Mouse (Mus musculus) urinary bladder, adult 18-20 months (tissue): ENCODE measurements around the gene Nt5dc3.

Source experiments
- DNase-seq, 2 experiments: peaks; one replicate each; pipeline ENCODE4 v3.0.0; 2022; ENCODE audit warnings: low spot score in 2 of 2, mixed read lengths in 2 of 2

Nt5dc3 gene

DNA sequence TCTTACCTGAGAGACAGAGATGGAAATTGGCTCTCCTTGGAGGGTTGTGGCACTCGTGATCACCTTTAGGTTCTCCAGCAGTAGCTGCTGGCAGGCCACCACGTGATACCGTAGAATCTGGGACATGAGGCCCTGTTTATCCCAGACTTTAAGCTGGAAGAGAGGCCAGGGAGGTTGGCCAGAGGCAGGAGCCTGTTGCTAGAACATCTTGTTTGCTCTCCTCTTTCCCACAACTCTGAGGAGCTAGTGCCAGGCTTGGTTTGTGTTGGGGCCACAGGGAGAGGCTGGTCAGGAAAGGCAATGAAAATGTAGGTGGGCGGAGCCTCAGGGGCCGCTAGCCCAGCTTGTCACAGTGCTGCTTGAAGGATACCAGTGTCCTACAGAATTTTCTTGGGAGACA, 93.8 kb downstream of the Nt5dc3 start:
- no peak for DNase-seq

DNA sequence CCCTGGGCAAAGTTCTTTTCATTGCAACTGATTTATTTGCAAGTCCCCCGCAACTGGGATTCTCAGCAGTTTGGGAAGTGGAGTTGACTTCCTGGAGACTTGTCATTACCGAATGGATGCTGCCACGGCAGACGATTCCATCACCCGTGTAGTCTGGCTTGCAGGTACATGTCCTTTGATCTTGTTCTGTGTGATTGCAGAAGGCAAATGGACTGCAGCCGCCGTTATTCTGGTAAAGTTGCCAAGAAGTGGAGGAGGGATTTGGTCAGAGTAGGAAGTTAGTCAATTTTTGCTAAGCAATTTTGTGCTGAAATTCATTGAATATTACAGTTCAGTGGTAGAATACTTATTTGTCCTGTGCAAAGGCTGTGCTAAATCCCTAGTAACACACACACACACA, 99.9 kb downstream of the Nt5dc3 start:
- no peak for DNase-seq

DNA sequence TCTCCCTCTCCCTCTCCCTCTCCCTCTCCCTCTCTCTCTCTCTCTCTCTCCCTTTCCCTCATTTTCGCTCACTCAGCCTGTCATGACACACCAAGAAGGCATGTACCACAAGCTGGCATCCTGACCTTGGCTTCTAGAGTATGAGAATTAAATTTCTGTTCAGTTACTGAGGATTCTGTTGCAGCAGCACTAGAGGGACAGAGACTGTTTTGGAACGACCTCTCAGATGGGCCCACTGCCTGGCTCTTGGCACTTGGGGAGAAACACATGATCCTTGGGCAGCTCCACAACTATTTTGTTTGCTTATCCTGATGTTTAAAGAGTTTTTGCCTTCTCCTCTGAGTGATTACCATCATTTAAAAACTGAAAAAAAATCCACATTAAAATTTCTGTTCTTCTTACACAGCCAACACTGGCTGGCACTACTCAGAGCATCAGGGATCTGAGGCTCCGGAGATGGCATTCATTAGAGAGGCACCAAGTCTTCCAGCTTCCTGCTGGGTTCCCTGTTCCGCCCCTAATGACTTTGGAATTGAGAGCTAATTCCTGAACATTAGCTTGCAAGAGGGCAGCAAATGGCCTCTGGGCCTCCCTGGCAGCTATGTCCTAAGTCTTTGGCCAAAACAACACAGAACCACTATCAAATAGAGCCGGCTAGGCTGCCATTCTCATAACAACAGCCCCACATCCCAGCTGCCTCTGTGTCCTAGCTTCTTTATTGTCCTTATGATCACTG, 101.4 kb downstream of the Nt5dc3 start:
- DNase-seq = no peak

DNA sequence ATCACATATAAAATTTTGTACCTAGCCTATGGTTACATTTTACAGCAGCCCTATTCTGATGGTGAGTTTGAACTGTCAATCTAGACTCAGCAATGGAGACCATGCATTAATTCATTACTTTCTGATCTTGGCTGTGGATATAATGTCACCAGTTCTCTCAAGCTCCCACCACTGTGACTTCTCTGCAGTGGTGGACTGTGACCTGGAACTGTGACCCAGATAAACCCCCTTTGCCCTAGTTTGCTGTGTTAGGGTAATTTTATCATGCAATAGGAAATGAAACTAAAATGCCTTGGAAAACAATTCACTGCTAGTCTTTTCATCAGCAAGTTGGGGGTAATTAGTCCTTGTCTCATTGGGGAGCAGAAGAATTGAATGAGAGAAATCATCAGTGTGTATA, 102.6 kb downstream of the Nt5dc3 start:
- DNase-seq = no peak

DNA sequence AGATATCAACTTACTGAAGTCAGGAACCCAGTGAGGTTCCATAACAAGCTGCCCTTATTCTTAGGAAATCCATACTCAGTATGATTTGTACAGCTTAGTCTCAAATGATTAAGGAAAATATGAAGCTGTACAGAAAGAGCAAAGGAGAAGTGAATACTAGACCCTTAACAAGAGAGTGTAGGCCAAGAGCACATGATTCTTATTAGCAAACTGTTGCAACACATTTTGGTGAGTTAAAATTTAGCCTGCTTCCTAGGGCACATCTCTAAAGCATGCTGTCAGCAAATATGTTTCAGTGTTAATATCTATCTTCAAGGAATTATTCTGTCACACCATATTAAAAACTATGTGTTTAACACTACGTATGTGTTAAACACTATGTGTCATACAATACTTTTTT, 107.6 kb downstream of the Nt5dc3 start:
- DNase-seq = no peak
